Mouse (Mus musculus): Measurements from ENCODE around the gene Uhrf1bp1.

Uhrf1bp1 gene

DNA sequence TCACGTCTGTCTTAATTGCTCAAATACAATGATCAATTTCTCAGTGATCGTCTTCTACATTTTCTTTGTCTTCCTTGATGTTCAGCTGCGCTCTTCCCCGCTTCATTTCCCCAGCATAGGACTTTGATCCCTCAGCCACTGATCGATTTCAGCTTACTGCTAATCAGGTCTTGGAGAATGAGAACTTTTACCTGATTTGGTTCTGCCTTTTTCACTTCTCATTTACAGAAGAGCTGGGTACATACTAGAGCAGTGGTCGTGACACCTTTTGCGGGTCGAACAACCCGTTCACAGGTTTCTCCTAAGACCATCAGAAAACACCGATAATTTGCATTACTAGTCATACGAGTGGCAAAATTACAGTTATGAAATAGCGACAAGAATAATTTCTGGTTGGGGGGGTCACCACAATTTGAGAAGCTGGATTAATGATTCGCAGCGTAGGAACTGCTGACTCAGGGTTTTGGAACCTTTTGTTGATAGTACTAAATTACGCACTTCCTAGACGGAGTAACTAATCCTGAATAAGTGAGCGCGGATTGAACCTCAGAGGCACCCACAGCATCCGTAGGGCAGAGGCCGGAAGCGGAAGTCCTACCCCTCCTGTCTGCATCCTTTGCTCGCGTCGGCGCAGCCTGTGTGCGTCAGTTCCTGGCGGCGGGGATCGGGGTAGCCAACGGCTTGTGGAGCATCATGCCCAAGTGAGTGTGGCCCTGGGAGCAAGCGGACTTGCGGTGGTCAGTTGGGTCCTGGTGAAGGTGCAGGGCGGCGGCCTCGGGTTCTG lies 16.6 kb upstream of the Uhrf1bp1 start:
- DNase-seq, result peak; percentile 97

DNA sequence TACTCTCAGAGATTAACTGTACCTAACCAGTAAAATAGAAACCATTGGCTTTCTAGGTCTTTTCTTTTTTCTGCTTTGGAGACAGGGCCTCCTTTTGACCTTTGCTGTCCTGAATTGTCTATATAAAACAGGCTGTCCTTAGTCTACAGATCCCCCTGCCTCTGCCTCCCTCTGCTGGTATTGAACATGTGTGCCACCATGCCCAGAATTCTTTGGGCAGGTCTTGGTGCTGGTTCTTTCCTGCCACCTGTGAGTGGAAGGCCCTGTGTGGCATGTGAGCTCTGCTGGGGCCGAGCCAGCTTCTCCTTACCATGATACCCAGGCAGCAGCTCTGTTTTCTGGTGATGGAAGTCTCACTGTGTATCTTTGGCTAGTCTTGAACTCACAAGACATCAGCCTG lies 7.9 kb upstream of the Uhrf1bp1 start:
- no peak for DNase-seq

DNA sequence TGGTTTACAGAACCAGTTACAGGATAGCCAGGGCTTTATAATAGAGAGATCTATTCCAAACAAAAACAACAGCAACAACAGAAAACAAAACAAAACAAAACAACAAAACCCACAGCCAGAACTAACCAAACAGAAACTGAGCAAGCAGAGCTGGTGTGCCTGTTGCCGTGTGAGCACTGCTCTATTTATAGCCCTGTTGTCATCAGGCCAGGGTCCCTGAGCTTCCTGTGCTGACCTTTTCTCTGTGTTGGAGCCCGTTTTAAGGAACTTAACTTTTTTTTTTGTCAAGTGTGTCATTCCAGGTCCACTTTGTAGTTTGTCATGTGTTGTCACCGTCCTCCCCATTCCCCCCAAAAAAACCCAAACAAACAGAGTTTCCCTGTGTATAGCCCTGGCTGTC lies 5.2 kb upstream of the Uhrf1bp1 start:
- DNase-seq, result peak; percentile 75

DNA sequence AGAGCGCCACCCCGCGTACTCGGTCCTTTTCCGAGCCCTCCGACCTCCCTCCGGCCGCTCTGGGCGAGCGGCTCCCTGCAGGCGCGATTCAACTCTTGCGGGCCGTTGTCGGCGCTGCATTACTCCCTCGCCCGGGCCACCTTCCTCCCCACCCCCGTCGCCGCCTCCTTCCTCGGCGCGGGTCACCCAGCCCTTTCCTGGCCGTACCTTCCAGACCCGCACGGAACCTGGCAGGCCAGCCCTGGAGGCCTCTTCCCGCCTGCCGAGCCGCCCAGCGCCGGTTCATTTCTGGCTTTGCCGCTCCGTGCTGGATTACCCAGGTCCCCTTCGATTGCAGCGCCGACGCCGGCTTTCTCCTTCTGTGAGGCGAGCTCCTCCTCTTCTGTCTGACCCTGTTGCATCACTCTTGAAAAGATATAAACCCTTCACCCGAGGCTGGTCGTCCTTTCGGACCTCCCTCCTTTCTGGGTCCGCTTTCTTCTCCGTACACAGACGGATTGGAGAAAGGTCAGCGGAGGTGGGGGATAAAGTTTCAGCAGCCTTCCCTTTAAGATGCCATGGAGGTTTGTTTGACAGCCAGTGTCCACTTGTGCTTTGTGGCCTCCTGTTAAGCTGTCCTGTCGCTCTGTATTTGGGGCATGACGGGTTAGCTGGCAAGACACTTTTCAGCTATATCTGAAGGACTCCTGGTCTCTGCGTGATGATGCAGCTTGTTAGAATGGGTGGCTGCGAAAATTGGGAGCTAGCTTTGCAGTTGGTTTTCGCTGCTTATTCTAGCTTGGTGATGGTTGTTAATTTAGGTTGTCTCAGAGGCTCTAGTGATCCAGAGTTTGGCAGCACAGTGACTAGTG lies 782 bp downstream of the Uhrf1bp1 start:
- DNase-seq, result peak; percentile 15

DNA sequence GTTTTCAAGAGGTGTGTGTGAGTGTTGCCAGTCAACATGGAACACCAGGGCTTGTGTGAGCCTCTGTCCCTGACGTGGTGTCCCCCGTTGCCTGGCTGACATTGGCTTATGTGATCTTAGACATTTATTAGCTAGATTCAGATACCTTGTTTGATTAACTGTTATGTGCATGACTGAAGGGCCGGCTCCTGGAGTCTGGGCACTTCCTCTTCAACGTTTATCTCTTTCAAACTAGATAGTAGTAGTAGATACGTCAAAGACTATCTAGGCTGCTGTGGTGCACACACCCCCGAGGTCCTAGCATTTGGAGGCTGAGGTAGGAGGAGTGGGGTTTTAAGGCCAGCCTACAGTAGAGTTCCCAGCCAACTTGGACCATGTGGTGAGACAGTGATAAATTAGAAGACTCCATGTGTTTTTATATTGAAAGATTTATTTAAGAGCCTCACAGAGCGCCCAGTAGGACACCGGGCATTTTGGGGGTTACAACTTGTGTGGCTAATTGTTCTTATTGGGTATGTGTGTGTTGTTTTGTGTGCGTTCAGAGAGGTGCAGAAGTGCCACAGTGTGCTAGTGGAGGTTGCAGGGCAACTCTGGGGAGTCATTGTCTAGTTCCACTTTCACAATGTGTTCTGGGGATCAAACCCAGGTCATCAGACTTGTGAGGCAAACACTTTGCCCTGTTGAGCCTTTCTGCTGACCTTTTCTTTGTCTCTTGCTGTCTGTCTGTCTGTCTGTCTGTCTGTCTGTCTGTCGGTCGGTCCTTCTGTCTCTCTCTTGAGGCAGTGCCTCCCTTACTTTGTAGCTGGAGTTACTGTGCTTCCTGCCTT lies 1.6 kb downstream of the Uhrf1bp1 start:
- no peak for DNase-seq

DNA sequence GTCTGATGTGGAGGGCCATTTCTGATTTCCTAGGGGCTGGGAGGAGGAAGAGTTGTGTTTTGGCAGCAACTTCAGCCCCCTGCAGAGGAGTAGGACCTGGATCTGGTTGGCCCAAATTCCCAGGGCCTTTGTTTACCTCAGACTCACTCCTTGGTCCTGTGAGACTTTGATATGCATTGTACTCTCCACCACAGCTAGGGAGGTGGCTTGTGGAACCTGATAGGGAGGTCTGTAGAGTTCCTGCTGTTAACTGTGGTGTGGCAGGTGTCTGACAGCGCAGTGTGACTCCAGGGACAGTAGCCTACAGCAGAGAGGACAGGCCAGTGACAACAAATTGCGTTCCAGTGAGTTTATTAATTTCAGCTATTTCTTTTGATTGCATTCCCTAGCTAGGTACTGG lies 2.9 kb downstream of the Uhrf1bp1 start:
- DNase-seq, result no peak

DNA sequence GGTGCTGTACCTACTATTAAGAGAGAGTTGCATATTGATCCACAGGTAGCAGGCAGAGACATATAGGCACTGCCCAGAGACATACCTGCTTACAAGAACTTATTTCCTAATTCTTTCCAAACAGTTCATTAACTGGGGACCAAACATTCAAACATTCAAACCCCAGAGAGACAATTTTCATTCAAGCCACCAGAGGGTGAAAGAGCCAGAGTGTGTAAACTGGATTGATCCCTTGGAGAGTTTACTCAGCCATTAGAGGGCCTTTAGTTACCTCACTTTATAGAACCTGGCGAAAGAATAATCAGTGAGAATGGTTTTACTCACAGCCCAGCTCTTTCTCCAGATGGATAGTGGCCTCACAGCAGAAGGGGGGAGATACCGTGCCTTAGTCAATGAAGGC lies 9.2 kb downstream of the Uhrf1bp1 start:
- DNase-seq, result no peak

DNA sequence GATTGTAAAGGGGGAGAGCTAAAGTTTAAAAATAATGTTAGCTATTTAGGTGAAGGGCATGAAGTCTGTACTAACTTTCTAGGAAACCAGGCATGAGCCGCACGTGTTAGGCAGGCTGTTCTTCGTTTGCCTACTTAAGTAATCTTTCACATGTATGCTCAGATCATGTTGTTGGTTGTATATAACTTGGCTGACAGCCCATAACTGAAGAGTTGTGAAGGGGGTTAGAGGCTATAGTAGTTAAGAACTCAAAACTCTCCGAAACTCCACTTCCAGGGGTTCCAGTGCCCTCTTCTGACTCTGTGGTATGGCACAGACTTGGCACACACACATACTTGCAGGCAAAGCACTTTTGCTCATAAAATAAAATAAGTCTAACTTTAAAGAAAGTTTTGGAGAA lies 10.5 kb downstream of the Uhrf1bp1 start:
- no peak for DNase-seq

DNA sequence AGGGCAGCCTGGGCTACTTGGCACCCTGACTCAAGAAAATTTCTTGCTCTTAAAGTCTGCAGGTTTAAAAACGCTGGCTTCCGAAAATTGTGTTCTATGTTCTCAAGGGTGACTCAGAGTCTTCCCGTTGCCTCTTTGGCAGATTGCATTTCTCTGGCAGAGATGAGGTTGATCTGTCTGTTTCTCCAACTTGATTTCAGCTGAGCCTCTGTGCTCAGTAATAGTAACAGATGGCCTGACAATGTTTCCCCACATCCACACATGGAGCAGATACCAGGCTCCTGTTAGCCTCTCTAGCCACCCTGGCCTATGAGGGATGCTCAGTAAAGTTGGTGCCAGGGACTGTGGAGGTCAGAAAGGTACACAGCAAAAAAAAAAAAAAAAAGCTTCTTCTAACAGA lies 15.6 kb downstream of the Uhrf1bp1 start:
- peak; percentile 78 for DNase-seq

DNA sequence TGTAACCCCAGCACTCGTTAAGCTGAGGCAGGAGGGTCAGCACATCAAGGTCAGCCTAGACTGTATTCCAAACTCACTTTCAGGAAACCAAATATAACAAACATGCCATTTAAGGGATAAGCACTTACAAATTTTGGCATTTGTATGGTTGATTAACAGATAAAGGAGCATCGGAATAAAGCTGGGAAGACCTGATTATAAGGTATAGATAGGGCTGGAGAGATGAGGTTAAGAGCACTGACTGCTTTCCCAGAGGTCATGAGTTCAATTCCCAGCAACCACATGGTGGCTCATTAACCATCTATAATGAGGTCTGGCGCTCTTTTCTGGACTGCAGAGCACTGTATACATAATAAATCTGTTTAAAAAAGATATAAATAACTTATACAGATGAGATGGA lies 17.3 kb downstream of the Uhrf1bp1 start:
- no peak for DNase-seq

DNA sequence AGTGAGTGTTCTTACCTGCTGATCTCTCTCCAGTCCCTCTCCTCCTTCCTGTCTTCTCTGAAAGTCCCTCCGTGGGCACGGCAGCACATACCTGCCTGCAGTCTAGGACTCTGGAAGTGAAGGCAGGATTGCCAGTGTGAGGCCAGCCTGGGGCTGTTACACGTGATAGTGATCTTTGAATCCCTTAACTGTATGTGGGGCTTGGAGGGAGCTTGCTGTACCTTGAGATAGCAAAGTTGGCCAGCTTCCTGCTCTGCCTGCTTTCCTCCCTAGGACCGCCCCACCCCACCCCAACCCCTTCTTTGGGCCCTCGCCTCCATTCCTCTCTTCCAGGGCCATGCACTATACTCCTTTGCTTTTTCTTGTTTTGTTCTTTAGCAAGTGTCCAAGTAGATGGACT lies 18.3 kb downstream of the Uhrf1bp1 start:
- no peak for DNase-seq

DNA sequence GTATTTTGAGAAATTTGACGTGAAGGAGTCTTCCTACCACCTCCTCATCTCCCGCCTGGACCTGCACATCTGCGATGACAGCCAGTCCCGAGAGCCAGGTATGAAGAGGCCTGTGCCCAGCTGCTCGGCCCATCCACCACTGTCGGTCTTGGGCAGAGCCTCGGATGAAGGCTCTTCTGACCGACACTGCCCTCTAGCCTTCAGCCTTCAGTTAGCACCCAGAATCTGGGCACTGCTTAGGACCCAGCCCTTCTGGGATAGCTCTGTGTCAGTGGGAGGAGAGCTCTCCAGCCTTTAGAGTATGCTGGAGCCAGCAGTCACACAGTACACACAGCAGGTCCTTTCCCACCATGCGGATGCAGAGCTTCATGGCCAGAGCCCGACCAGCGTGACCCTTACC lies 25.3 kb downstream of the Uhrf1bp1 start:
- no peak for DNase-seq

DNA sequence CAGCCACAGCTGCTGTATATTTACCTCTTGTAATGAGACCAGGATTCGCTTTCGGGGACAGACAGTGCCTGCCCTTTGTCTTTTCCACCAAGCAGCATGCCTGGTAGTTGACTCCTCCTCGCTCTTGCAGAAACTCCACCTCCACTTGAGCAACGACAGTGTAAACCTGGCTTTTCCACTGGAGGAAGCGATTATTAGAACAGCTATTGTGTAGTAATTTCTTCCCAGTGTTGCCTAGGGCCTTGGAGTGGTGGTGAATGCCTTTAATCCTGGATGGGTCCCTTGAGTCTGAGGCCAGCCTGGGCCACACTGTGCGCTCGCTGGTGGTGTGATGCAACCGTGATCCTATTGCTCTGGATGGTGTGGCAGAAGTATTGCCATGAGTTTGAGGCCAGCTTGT lies 26.9 kb downstream of the Uhrf1bp1 start:
- DNase-seq, result no peak

DNA sequence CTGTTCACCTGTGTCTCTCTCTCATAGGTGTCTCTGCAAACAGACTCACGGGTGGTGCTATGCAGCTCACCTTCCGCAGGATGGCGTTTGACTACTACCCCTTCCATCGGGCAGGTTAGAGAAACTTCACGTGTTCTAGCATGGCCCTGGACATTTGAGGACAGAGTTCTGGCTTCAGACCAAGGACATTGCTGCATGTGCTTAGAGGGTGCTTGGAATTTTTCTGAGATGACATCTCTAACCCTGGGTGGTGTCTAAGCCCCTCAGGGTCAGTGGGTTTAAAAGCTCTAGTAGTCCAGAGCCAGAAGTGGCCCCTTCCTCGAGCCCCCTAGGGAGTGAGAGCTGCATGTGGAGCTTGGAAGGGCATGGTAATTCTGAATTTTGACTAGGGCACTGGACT lies 27.8 kb downstream of the Uhrf1bp1 start:
- DNase-seq, result no peak

DNA sequence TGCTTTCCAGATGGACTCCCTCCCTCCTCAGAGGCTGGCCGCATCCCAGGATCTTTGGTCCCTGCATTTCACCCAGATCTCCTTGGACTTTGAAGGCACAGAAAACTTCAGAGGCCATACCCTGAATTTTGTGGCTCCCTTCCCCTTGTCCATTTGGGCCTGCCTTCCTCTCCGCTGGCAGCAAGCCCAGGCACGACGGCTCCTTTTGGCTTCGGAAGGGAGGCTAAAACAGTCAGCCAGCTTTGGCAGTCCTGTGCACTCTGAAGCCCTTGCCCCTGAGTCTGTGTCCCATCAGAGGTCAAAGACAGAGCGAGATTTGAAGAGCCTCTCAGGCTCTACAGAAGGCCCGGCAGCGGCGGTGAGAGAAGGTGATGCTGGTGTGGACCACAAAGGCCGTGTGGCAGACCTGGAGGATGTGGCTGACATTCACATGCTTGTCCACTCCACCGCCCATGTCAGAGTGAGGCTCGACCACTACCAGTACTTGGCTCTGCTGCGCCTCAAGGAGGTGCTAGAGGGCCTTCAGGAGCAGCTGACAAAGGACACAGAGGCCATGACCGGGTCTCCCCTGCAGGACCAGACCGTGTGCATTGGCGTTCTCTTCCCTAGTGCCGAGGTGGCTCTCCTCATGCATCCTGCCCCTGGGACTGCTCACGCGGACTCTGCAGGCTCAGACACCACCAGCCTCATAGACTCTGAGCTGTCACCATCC lies 30.4 kb downstream of the Uhrf1bp1 start:
- DNase-seq, result no peak

DNA sequence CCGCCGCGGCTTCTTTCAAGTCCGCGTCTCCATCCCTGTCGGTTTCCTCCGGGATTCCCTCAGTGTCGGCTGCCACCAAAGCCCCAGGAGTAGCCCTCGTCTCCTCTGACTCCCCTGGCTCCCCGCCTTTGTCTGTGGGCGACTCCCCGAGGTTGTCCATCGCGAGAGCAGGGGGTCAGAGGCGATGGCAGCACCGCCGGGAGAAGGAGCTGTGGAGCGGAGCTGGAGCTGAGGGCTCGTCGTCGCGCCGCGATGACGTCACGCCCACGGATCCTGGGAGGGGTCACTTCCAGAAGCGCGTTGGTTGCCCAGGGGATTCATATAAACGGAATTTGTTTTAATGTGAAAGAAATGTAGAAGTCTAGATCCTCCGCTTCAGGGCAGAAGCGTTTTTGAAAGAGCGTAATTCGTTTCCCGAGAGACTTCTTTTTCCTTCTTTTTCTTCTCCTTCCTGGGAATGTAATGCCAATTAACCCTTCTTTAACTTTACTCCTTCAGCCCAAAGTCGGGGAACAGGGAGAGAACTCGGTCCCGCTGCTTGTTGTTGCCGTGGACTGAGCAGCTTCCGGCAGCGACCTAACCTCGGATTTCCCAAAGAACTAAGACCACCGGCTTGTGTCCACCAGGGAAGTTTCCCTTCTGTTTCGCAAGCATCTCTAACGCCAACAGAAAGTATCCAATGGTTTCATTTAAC lies 51.4 kb downstream of the Uhrf1bp1 start:
- peak; percentile 93 for DNase-seq

DNA sequence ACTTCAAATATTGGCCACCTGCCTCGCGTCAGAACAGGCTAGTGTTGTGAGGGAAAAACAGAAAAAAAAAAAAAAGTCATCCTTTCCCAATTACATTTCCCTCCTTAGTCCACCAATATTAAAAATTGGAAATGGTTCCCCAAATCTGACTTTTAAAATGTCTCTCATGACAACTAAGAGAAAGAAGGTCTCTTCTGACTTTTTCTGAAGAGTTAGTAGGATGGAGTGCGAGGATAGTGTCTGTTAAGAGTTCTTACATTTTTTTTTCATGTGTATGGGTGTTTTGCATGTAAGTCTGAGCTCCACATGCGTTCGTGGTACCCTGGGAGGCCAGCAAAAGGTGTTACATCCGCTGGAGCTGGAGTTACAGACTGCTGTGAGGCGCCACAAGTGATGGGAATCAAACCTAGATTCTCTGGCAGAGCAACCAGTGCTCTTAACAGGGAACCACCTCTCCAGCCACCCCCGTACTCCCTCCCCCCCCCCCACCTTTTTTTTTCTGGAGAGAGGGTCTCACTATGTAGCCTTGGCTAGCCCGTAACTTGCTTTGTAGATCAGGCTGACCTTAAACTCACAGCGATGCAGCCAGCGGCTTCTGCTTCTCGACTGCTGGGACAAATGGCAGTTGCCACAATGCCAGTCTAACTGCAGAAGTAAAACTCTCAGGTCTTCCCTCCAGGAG lies 52.1 kb downstream of the Uhrf1bp1 start:
- DNase-seq, result no peak

DNA sequence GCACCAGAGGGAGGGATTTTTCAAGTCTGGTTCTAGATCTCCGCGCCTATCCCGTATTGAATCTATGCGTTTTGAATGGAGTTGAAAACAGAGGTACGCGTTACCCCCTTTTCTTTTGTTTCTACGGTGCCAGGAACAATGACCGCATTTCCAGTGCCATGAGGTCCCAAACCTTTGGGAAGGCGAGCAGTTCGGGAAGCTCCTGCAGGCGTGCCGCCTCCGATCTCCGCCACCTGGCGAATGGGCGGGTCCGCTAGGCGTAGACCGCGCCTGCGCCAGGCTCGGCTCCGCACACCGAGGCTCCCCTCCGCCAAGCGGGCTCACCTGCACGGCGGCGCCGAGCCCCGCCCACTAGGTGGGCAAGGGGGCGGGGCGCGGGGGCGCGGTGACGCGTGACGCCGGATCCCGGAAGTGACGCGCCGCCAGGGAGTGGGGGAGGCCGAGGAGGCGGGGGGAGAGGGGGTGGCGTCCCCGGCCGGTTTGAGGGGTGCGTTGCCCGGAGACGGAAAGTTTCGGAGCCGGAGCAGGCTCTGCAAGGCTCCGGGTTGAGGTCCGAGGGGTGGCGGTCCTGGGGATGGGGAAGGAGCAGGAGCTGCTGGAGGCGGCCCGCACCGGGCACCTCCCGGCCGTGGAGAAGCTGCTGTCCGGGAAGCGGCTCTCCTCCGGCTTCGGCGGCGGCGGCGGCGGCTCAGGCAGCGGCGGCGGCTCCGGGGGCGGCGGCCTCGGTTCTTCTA lies 52.8 kb downstream of the Uhrf1bp1 start, which contains the start of gene Anks1:
Gene Anks1 (plus strand): TSS at position 419 of the 734 bp plus-strand sequence.
- peak; percentile 72 for DNase-seq

DNA sequence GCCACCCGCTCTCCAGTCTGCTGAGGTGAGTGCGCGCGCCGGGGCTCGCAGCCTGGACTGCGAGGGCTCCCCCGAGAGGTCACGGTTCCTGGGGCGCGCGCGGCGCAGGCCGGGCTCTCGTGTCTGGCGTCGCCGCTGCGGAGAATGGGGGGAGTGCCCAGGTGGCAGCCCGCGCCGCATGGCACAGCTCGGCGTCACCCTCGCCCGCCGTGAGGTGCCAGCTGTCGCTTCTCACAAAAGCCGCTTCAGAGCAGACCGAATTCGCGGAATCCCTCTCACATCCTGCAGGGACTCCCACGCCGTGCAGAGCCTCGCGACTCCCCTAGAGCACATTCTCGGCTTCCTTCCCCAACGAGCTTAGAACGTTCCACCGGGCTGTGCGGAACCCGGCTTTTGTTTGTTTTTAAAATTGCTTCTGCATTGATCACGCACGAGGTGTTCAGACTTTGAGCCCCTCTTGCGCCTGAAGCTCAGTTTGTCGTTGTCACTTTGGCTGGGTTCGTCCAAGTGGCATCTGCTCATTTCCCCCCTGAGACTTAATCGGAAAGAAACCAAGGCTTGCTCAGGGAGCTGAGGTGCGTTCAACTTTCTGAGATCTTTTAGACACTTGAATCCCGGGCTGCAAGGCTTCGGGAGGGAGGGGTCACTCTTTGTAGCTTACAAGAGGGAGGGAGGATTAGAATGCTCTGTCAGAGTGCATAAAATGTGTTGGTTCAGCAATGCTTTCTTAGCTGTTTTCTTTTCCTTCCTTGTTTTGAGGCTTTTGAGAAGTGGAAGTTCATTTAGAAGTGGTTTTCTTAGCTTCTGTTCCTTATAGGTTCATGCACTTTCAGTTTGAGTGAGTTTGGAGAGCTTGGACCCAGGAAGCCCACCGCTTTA lies 53.6 kb downstream of the Uhrf1bp1 start, which contains the start of gene Taf11:
Gene Taf11 (minus strand): TSS at position 223 of the 879 bp plus-strand sequence.
- DNase-seq, result peak; percentile 86
